Mouse (Mus musculus): Measurements from ENCODE around the gene Bola1. TPM values are rescaled to one million over a fixed set of nuclear protein-coding genes. Genes with fewer than 3 reads are reported as not detected.
A peak's percentile ranks its signal among the peaks of the same experiment; 100 is the strongest.

Gene Bola1
- total and polyA plus RNA-seq, 3 experiments = 47.6 to 57.0 (median 56.5) TPM

DNA sequence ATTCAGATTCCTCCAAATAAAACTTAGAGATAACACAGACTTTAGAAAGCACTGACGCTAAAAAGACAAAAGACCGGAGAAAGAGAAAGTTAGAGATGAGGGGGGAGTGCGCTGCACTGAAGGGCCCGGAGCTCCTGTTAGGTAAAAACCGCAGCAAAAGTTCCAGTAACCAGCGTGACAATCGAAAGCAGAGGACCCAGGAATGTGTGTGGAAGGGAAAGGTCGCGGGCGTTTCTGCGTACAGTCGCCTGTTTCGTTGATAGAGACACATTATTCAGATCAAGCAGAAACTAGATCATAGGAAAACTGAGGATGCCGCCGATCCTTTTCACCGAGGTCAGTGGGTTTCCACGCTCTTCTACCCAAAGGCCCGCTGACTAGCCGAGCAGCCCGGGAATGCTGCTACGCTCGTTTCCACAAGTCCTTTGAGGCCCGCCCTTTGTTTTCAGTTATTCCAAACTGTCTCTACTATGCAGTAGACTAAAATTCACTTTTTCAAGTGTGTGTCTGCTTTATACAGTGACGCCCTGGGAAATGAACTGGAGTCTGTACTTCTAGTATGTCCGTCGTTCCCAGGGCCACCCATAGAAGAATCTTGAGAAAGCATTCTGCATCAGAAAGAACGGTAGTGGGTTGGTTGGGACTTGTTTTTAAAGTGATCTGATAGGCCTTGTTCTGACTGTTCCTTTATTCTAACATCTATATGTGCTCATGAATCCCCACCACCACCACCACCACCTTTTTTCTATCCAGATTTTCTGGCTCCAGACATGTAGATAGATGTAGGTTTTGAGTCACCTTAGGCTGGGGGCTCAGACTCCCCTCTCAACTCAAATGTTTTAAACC is 44.3 kb upstream of the Bola1 start:
- Histone ChIP-seq H3K4me3 (replicated peaks in 1 of 3; ENCODE audit: low read depth in 2 of 3, low read length in 2 of 3, poor library complexity in 1 of 3) (peak overlapping the region; percentile 62 to 64 (median 63)), H3K9ac (ENCODE audit: insufficient read depth, low read depth) (peak overlapping the region; percentile 85), H3K4me2 (ENCODE audit: insufficient read depth, low read depth, poor library complexity, severe bottlenecking) (peak overlapping the region; percentile 96), H3K79me2 (replicated peaks; ENCODE audit: control insufficient read depth, extremely low read depth, insufficient read depth, poor library complexity, severe bottlenecking) (0 out of 2 replicates have a peak, but pooled peaks cover 10% of the 10 kb centered on the region), H3K9me3 (replicated peaks; ENCODE audit: low read length) (no peaks in the 10 kb centered on the region), H3K4me1 (ENCODE audit: control insufficient read depth in 1 of 2, insufficient read depth in 2 of 2) (peaks cover 0 to 48% of the 10 kb centered on the region in 2 experiments; a peak in 3 of 4 replicates), H3K27ac (ENCODE audit: insufficient read depth, low read depth) (peak overlapping the region; percentile 90), H3K36me3 (replicated peaks in 1 of 2; ENCODE audit: control insufficient read depth in 1 of 2, insufficient read depth in 1 of 2, low read length in 1 of 2) (no peaks in the 10 kb centered on the region), H3K27me3 (replicated peaks) (no peaks in the 10 kb centered on the region)
- in situ Hi-C loops (cut with MboI; ENCODE audit: low pct_ligation_motif_present, low pct_unique_long_range_greater_than_20kb, low sequenced_read_pairs) (no loop called here), dilution Hi-C loops (cut with MboI; ENCODE audit: extremely low pct_ligation_motif_present, extremely low pct_unique_long_range_greater_than_20kb, low sequenced_read_pairs) (no loop called here)
- DNase-seq (ENCODE audit: extremely low read depth) = peak; percentile 58
- peak; percentile 17; the same call in 1 of the 2 replicates for TF ChIP-seq MXI1 (IDR thresholded peaks at IDR 0.05; ENCODE audit: low read depth, low read length)
- 0 out of 2 replicates have a peak, but pooled peaks have one; percentile 12 for TF ChIP-seq MAX (IDR thresholded peaks at IDR 0.05; ENCODE audit: low read length)
- 0 out of 2 replicates have a peak, but pooled peaks have one; percentile 12 for TF ChIP-seq NELFE (IDR thresholded peaks at IDR 0.05; ENCODE audit: low read depth, low read length)
- peak; percentile 10; the same call in 1 of the 2 replicates for TF ChIP-seq CHD1 (IDR thresholded peaks at IDR 0.05; ENCODE audit: low read depth, low read length)
- TF ChIP-seq MYC (IDR thresholded peaks at IDR 0.05; ENCODE audit: low read depth, low read length) = 0 out of 2 replicates have a peak, but pooled peaks have one; percentile 2
- 0 out of 2 replicates have a peak, but pooled peaks have one; percentile 5 for TF ChIP-seq BHLHE40 (IDR thresholded peaks at IDR 0.05; ENCODE audit: low read depth, low read length)
- TF ChIP-seq TBP (conservative IDR thresholded peaks at IDR 0.05; ENCODE audit: low read depth, low read length) = 0 out of 2 replicates have a peak, but pooled peaks have one; percentile 15
- 0 out of 2 replicates have a peak, but pooled peaks have one; percentile 23 for TF ChIP-seq SIN3A (IDR thresholded peaks at IDR 0.05; ENCODE audit: low read length)
- TF ChIP-seq POLR2AphosphoS2 (IDR thresholded peaks at IDR 0.05; ENCODE audit: low read depth, low read length) = no peak
- TF ChIP-seq E2F4 (IDR thresholded peaks at IDR 0.05; ENCODE audit: insufficient replicate concordance, low read depth, low read length) = no peak

- Histone ChIP-seq H3K79me2 (replicated peaks; ENCODE audit: control insufficient read depth, extremely low read depth, insufficient read depth, poor library complexity, severe bottlenecking) (0 out of 2 replicates have a peak, but pooled peaks cover 10% of the 10 kb centered on the region), H3K4me2 (ENCODE audit: insufficient read depth, low read depth, poor library complexity, severe bottlenecking) (peak within 1 kb of the TSS; percentile 96), H3K4me1 (ENCODE audit: control insufficient read depth in 1 of 2, insufficient read depth in 2 of 2) (peaks cover 0 to 46% of the 10 kb centered on the region in 2 experiments; a peak in 3 of 4 replicates), H3K27me3 (replicated peaks) (no peaks in the 10 kb centered on the region), H3K9me3 (replicated peaks; ENCODE audit: low read length) (no peaks in the 10 kb centered on the region), H3K4me3 (replicated peaks in 1 of 3; ENCODE audit: low read depth in 2 of 3, low read length in 2 of 3, poor library complexity in 1 of 3) (peak within 1 kb of the TSS; percentile 62 to 67 (median 63)), H3K36me3 (replicated peaks in 1 of 2; ENCODE audit: control insufficient read depth in 1 of 2, insufficient read depth in 1 of 2, low read length in 1 of 2) (no peaks in the 10 kb centered on the region), H3K27ac (ENCODE audit: insufficient read depth, low read depth) (peak within 1 kb of the TSS; percentile 98), H3K9ac (ENCODE audit: insufficient read depth, low read depth) (peak within 1 kb of the TSS; percentile 85)
- in situ Hi-C loops (cut with MboI; ENCODE audit: low pct_ligation_motif_present, low pct_unique_long_range_greater_than_20kb, low sequenced_read_pairs) = no loop called here
- peak; percentile 98 for DNase-seq (ENCODE audit: extremely low read depth)
- dilution Hi-C loops (cut with MboI; ENCODE audit: extremely low pct_ligation_motif_present, extremely low pct_unique_long_range_greater_than_20kb, low sequenced_read_pairs) = no loop called here
- TF ChIP-seq ZC3H11A (IDR thresholded peaks at IDR 0.05; ENCODE audit: low read depth, low read length) = no peak
- no peak for TF ChIP-seq MAFK (IDR thresholded peaks at IDR 0.05; ENCODE audit: insufficient replicate concordance, low read length)
- TF ChIP-seq NELFE (IDR thresholded peaks at IDR 0.05; ENCODE audit: low read depth, low read length) = peak; percentile 100
- no peak for TF ChIP-seq BHLHE40 (IDR thresholded peaks at IDR 0.05; ENCODE audit: low read depth, low read length)
- TF ChIP-seq RAD21 (IDR thresholded peaks at IDR 0.05; ENCODE audit: low read depth, low read length) = no peak
- TF ChIP-seq USF2 (conservative IDR thresholded peaks at IDR 0.05; ENCODE audit: low read depth, low read length) = no peak; the same call in 1 of the 2 replicates
- peak; percentile 98 for TF ChIP-seq UBTF (IDR thresholded peaks at IDR 0.05; ENCODE audit: low read depth, low read length)
- TF ChIP-seq CHD1 (IDR thresholded peaks at IDR 0.05; ENCODE audit: low read depth, low read length) = peak; percentile 83
- peak; percentile 93 for TF ChIP-seq RCOR1 (conservative IDR thresholded peaks at IDR 0.05; ENCODE audit: low read depth, low read length)
- TF ChIP-seq ZKSCAN1 (IDR thresholded peaks at IDR 0.05; ENCODE audit: borderline replicate concordance, low read depth, low read length) = no peak
- no peak for TF ChIP-seq GABPA (IDR thresholded peaks at IDR 0.05; ENCODE audit: insufficient replicate concordance, low read depth, low read length)
- peak; percentile 97 for TF ChIP-seq POLR2A (IDR thresholded peaks at IDR 0.05; ENCODE audit: low read depth, low read length)
- peak; percentile 56 for TF ChIP-seq MEF2A (IDR thresholded peaks at IDR 0.05; ENCODE audit: borderline replicate concordance, low read depth, low read length)
- peak; percentile 15; the same call in 1 of the 2 replicates for TF ChIP-seq SMC3 (IDR thresholded peaks at IDR 0.05; ENCODE audit: low read depth, low read length)
- TF ChIP-seq JUND (conservative IDR thresholded peaks at IDR 0.05; ENCODE audit: low read depth, low read length) = peak; percentile 93
- TF ChIP-seq HCFC1 (IDR thresholded peaks at IDR 0.05; ENCODE audit: low read depth, low read length) = peak; percentile 87
- no peak for TF ChIP-seq EP300 (IDR thresholded peaks at IDR 0.05; ENCODE audit: low read length)
- peak; percentile 64; the same call in 1 of the 2 replicates for TF ChIP-seq MXI1 (IDR thresholded peaks at IDR 0.05; ENCODE audit: low read depth, low read length)
- peak; percentile 89 for TF ChIP-seq SIN3A (IDR thresholded peaks at IDR 0.05; ENCODE audit: low read length)
- TF ChIP-seq KAT2A (IDR thresholded peaks at IDR 0.05; ENCODE audit: insufficient replicate concordance, low read length) = peak; percentile 81
- TF ChIP-seq CTCF (conservative IDR thresholded peaks at IDR 0.05 in 1 of 2, IDR thresholded peaks at IDR 0.05 in 1 of 2; ENCODE audit: low read depth in 2 of 2, low read length in 2 of 2) = peak in 1 of 2 experiments; percentile 66; a peak in 2 of 4 replicates
- TF ChIP-seq PAX5 (IDR thresholded peaks at IDR 0.05; ENCODE audit: low read length) = no peak
- TF ChIP-seq JUN (IDR thresholded peaks at IDR 0.05; ENCODE audit: insufficient read depth, low read depth, low read length) = peak; percentile 74
- peak; percentile 100 for TF ChIP-seq E2F4 (IDR thresholded peaks at IDR 0.05; ENCODE audit: insufficient replicate concordance, low read depth, low read length)
Measured at GRCm38 (mm10) chr3:96262979-96263550, 43.6 kb upstream of the Bola1 start, which contains the start of gene Hist2h4. TSS of gene Hist2h4 (minus strand) at chr3:96263311.

All from CH12.LX (cell line).